Mouse (Mus musculus) left cerebral cortex, adult 18-20 months (tissue): ENCODE results near the gene Card14. TPM values are rescaled to one million over a fixed set of nuclear protein-coding genes. Genes with fewer than 3 reads are reported as not detected.
A peak's percentile ranks its signal among the peaks of the same experiment; 100 is the strongest.

Experiments used
- DNase-seq, 2 experiments: peaks; one replicate each; pipeline ENCODE4 v3.0.0; 2021 to 2022; ENCODE audit warnings: low spot score in 2 of 2, mixed read lengths in 1 of 2
- total RNA-seq, 2 experiments: library from RNA; stranded (reverse); gene quantifications; 2 replicates each; pipeline ENCODE4 v1.2.3; 2021

Gene Card14
- total RNA-seq, 2 experiments from 2014 or later = 0.12 to 0.28 TPM

GRCm38 (mm10) chr11:119300246-119300935 lies 7.2 kb upstream of the Card14 start:
- no peak for DNase-seq

GRCm38 (mm10) chr11:119300986-119301385 lies 6.6 kb upstream of the Card14 start:
- no peak for DNase-seq

- peak in 1 of 2 experiments; percentile 30 for DNase-seq
These were observed 2.5 kb upstream of the Card14 start for GRCm38 (mm10) chr11:119304904-119305712.

GRCm38 (mm10) chr11:119306762-119307657 lies 558 bp upstream of the Card14 start:
- no peak for DNase-seq

- DNase-seq = no peak
These were observed 348 bp downstream of the Card14 start for GRCm38 (mm10) chr11:119307916-119308315.

- no peak for DNase-seq
These were observed 3.1 kb downstream of the Card14 start for GRCm38 (mm10) chr11:119310621-119311020.

- DNase-seq = no peak
These were observed 6.8 kb downstream of the Card14 start for GRCm38 (mm10) chr11:119314252-119314936.

- no peak for DNase-seq
These were observed 9.2 kb downstream of the Card14 start for GRCm38 (mm10) chr11:119316720-119317119.

- no peak for DNase-seq
These were observed 15.0 kb downstream of the Card14 start for GRCm38 (mm10) chr11:119322521-119322920.

GRCm38 (mm10) chr11:119325068-119325467 lies 17.5 kb downstream of the Card14 start:
- no peak for DNase-seq

- DNase-seq = peak in 1 of 2 experiments; percentile 19
These were observed 23.0 kb downstream of the Card14 start for GRCm38 (mm10) chr11:119330592-119330991.

- DNase-seq = no peak
These were observed 24.4 kb downstream of the Card14 start for GRCm38 (mm10) chr11:119331970-119332369.

- DNase-seq = no peak
These were observed 30.9 kb downstream of the Card14 start for GRCm38 (mm10) chr11:119338271-119339059.

GRCm38 (mm10) chr11:119339179-119339578 lies 31.6 kb downstream of the Card14 start:
- DNase-seq = no peak

GRCm38 (mm10) chr11:119339637-119340036 lies 32.1 kb downstream of the Card14 start:
- DNase-seq = peak; percentile 63 to 77

- no peak for DNase-seq
These were observed 36.6 kb downstream of the Card14 start for GRCm38 (mm10) chr11:119344178-119344577.

GRCm38 (mm10) chr11:119344865-119345264 lies 37.3 kb downstream of the Card14 start:
- DNase-seq = no peak

GRCm38 (mm10) chr11:119347125-119347524 lies 39.6 kb downstream of the Card14 start:
- DNase-seq = no peak

GRCm38 (mm10) chr11:119352113-119352512 lies 44.5 kb downstream of the Card14 start:
- DNase-seq = no peak

GRCm38 (mm10) chr11:119353946-119354345 lies 46.4 kb downstream of the Card14 start:
- no peak for DNase-seq
